ENCODE assay signal across 9 mouse cellular contexts in genomic region chr5:120332030-120332429, GRCm38 (mm10).
DNase-seq lines count a peak whose midpoint lies in the region; ATAC-seq and TF ChIP-seq lines count a peak whose summit lies in the region.
"Had no signal": no experiment of that assay in that cellular context is flagged by ENCODE, and none has a peak within 500 bp of the region (broad histone marks: within the 10 kb centered on the region; RNA-seq: fewer than 3 reads in every experiment).

No protein-coding gene starts in this region.

- ATAC-seq in erythroblast, adult 5-6 weeks (replicated peaks; ENCODE audit: low FRiP score, poor library complexity, severe bottlenecking), result no peak
- no peak for ATAC-seq in megakaryocyte-erythroid progenitor cell, adult 5-6 weeks (replicated peaks; ENCODE audit: low FRiP score, low TSS enrichment, poor library complexity, severe bottlenecking)

- no peak for TF ChIP-seq CTCF in gastrocnemius, adult 2 months (IDR thresholded peaks at IDR 0.05)

- H3K27ac ChIP-seq in gastrocnemius, adult 2 months, result no peak overlapping the region
- H3K27ac ChIP-seq: liver, embryonic 13.5 days had no signal

- peak; percentile 11 for DNase-seq in gastrocnemius, postnatal 14 days
- DNase-seq in gastrocnemius, adult 2 months, result no peak
- peak; percentile 76 for DNase-seq in testis, postnatal 10 days (ENCODE audit: low spot score)
- DNase-seq in testis, postnatal 14 days (ENCODE audit: low spot score), result no peak
- DNase-seq in kidney, postnatal 10 days, result peak; percentile 70
- no peak for DNase-seq in heart, adult 8-10 months (ENCODE audit: low spot score)
- DNase-seq: liver, embryonic 13.5 days had no signal

- H3K4me3 ChIP-seq in gastrocnemius, adult 2 months, result no peak overlapping the region
- H3K4me3 ChIP-seq: liver, embryonic 13.5 days had no signal

- intact Hi-C loops in gastrocnemius, postnatal 14 days (cut with DNase I; ENCODE audit: low total_unique reads), result no loop called here
- intact Hi-C loops in gastrocnemius, adult 2 months (cut with DNase I), result no loop called here

Comparison
In these comparisons a context has a peak if more than half of its experiments do, and no peak if none do; other contexts are left out.
1. DNase-seq: peak in gastrocnemius, postnatal 14 days (single experiment), testis, postnatal 10 days (single experiment) and kidney, postnatal 10 days (single experiment); none in gastrocnemius, adult 2 months (single experiment), testis, postnatal 14 days (single experiment) and heart, adult 8-10 months (single experiment).